Mouse (Mus musculus) limb, embryonic 10.5 days (tissue): ENCODE results near the gene Pls3. TPM values are rescaled to one million over a fixed set of nuclear protein-coding genes. Genes with fewer than 3 reads are reported as not detected.
A peak's percentile ranks its signal among the peaks of the same experiment; 100 is the strongest.
"Not testable (repeated sequence)": the region's sequence is repeated elsewhere in the genome, so short reads cannot be mapped to it uniquely, and the experiment has no call there.

Experiments
- DNase-seq: peaks from one replicate; pipeline ENCODE4 v3.0.0-alpha.2; 2017; ENCODE audit warnings: low spot score
- H3K27ac ChIP-seq: fragments of 300-500 bp; sonication (generic); 2 replicates; pipeline ENCODE4 v1.5.1; 2016; ENCODE audit warnings: mild to moderate bottlenecking
- H3K27me3 ChIP-seq: fragments of 300-500 bp; sonication (generic); 2 replicates; pipeline ENCODE4 v1.6.1; 2016; ENCODE audit warnings: low read depth, mild to moderate bottlenecking; ENCODE audit not compliant: poor library complexity, severe bottlenecking
- H3K36me3 ChIP-seq: fragments of 300-500 bp; sonication (generic); 2 replicates; pipeline ENCODE4 v1.6.1; 2016; ENCODE audit warnings: mild to moderate bottlenecking, moderate library complexity
- H3K4me1 ChIP-seq: fragments of 300-500 bp; sonication (generic); 2 replicates; pipeline ENCODE4 v1.6.1; 2016
- H3K4me3 ChIP-seq: fragments of 300-500 bp; sonication (generic); 2 replicates; pipeline ENCODE4 v1.5.1; 2016; ENCODE audit warnings: mild to moderate bottlenecking, moderate library complexity
- H3K9me3 ChIP-seq: fragments of 300-500 bp; sonication (generic); replicated peaks from 2 replicates; pipeline ENCODE4 v1.6.1; 2016; ENCODE audit warnings: mild to moderate bottlenecking
- WGBS: fragments of 180-500 bp; shearing (Covaris S2); methylation state at CpG from one replicate; pipeline ENCODE4 v1.1.7; 2016; 5-methylcytosine and 5-hydroxymethylcytosine counted together
- polyA plus RNA-seq: library from polyadenylated mRNA; unstranded; fragments of >200 nt; fragmentation: Nextera tagmentation; extraction: Ambion mirVana; gene quantifications from 2 replicates; pipeline ENCODE4 v1.2.1, GENCODE M21; 2016

The Pls3 gene
- polyA plus RNA-seq, 1 experiment from 2014 or later, result 67.7 TPM

DNA sequence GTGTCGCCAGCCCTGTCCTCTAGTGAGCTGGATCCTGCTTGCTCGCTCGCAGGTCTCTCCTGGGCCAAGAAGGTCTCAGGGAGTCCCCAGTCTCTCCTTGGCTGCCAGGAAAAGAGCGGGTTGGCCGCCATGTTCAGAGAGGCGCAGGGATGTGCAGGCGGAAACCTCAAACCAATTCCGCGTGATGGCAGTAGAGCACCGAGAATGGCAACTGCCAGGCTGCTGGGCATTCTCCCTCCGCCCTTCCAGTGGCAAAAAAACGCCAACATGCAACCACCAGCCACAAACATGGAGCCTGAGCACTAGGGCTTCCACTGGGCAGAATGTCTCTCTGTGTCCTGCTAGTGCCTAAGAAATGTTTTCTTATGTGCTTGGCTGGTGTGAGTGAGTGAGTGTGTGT, 115.9 kb downstream of the Pls3 start:
- 74% methylated on average over 12 of the region's 12 CpGs for WGBS
- not testable (repeated sequence) for H3K27me3 ChIP-seq, H3K9me3 ChIP-seq, H3K4me3 ChIP-seq, H3K27ac ChIP-seq, H3K36me3 ChIP-seq, H3K4me1 ChIP-seq
- peak; percentile 56 for DNase-seq

DNA sequence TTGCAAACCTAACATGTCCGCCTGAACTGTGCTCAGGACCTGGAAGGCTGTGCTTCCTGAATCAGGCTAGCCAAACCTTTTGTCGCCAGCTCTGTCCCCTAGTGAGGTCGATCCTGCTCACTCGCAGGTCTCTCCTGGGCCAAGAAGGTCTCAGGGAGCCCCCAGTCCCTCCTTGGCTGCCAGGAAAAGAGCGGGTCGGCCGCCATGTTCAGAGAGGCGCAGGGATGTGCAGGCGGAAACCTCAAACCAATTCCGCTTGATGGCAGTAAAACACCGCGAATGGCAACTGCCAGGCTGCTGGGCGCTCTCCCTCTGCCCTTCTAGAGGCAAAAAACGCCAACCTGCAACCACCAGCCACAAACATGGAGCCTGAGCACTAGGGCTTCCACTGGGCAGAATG, 117.0 kb downstream of the Pls3 start:
- not testable (repeated sequence) for DNase-seq, H3K36me3 ChIP-seq, H3K27me3 ChIP-seq, H3K27ac ChIP-seq, H3K9me3 ChIP-seq, H3K4me3 ChIP-seq, H3K4me1 ChIP-seq
- WGBS, result 83% methylated on average over 14 of the region's 14 CpGs

DNA sequence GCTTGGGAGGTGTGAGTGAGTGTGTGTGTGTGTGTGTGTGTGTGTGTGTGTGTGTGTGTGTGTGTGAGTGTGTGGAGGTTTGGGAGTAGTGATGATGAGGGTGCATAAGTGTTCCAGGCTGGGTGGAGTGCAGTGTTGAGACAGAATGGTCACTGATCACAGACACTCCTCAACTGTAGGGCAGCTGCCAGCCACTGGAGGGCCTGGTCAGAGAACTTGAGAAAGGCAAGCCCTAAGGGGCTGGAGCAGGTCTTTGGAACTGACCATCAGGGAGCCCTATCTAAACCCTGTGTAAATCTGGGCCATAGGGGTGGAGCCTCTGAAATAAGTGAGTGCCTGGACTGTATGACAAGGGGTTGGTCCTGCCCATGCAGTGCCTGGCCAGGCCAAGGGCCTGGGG, 120.5 kb downstream of the Pls3 start:
- H3K9me3 ChIP-seq, DNase-seq, H3K4me3 ChIP-seq, H3K27ac ChIP-seq, H3K4me1 ChIP-seq, H3K27me3 ChIP-seq: not testable (repeated sequence)
- peaks cover 13% of the 10 kb centered on the region for H3K36me3 ChIP-seq

DNA sequence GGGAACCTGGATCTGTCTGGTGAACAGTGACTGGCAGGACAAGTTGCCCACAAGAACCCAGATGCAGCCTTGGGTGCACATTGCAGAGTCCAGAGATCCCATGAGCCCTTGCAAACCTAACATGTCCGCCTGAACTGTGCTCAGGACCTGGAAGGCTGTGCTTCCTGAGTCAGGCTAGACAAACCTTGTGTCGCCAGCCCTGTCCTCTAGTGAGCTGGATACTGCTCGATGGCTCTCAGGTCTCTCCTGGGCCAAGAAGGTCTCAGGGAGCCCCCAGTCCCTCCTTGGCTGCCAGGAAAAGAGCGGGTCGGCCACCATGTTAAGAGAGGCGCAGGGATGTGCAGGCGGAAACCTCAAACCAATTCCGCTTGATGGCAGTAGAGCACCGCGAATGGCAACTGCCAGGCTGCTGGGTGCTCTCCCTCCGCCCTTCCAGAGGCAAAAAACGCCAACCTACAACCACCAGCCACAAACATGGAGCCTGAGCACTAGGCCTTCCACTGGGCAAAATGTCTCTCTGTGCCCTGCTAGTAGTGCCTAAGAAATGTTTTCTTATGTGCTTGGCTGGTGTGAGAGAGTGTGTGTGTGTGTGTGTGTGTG, 124.8 kb downstream of the Pls3 start:
- H3K4me1 ChIP-seq, H3K9me3 ChIP-seq, DNase-seq, H3K36me3 ChIP-seq, H3K27ac ChIP-seq, H3K4me3 ChIP-seq, H3K27me3 ChIP-seq: not testable (repeated sequence)
- 87% methylated on average over 4 of the region's 12 CpGs for WGBS

DNA sequence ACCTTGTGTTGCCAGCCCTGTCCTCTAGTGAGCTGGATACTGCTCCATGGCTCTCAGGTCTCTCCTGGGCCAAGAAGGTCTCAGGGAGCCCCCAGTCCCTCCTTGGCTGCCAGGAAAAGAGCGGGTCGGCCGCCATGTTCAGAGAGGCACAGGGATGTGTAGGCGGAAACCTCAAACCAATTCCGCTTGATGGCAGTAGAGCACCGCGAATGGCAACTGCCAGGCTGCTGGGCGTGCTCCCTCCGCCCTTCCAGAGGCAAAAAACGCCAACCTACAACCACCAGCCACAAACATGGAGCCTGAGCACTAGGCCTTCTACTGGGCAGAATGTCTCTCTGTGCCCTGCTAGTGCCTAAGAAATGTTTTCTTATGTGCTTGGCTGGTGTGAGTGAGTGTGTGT, 125.7 kb downstream of the Pls3 start:
- not testable (repeated sequence) for H3K27me3 ChIP-seq, H3K4me1 ChIP-seq, H3K36me3 ChIP-seq, H3K27ac ChIP-seq, H3K4me3 ChIP-seq, H3K9me3 ChIP-seq
- peak; percentile 40 for DNase-seq
- WGBS, result 86% methylated on average over 10 of the region's 10 CpGs

DNA sequence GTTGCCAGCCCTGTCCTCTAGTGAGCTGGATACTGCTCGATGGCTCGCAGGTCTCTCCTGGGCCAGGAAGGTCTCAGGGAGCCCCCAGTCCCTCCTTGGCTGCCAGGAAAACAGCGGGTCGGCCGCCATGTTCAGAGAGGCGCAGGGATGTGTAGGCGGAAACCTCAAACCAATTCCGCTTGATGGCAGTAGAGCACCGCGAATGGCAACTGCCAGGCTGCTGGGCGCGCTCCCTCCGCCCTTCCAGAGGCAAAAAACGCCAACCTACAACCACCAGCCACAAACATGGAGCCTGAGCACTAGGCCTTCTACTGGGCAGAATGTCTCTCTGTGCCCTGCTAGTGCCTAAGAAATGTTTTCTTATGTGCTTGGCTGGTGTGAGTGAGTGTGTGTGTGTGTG, 130.5 kb downstream of the Pls3 start:
- 0 out of 2 replicates have a peak overlapping the region, but pooled peaks have one; percentile 67 for H3K27ac ChIP-seq
- DNase-seq, result not testable (repeated sequence)

DNA sequence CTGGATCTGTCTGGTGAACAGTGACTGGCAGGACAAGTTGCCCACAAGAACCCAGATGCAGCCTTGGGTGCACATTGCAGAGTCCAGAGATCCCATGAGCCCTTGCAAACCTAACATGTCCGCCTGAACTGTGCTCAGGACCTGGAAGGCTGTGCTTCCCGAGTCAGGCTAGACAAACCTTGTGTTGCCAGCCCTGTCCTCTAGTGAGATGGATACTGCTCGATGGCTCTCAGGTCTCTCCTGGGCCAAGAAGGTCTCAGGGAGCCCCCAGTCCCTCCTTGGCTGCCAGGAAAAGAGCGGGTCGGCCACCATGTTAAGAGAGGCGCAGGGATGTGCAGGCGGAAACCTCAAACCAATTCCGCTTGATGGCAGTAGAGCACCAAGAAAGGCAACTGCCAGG, 135.5 kb downstream of the Pls3 start:
- WGBS, result 67% methylated on average over 5 of the region's 8 CpGs
- H3K4me1 ChIP-seq, H3K27ac ChIP-seq, H3K27me3 ChIP-seq, H3K36me3 ChIP-seq, H3K9me3 ChIP-seq, H3K4me3 ChIP-seq, DNase-seq: not testable (repeated sequence)

More for the DNA sequence above, 130.5 kb downstream of the Pls3 start:
- not testable (repeated sequence) for H3K27me3 ChIP-seq, H3K4me3 ChIP-seq, H3K36me3 ChIP-seq, H3K4me1 ChIP-seq, H3K9me3 ChIP-seq
- 67% methylated on average over 7 of the region's 14 CpGs for WGBS
